Mouse (Mus musculus) liver, embryonic 13.5 days (tissue): Measurements from ENCODE around the gene Gimap3. TPM values are rescaled to one million over a fixed set of nuclear protein-coding genes. Genes with fewer than 3 reads are reported as not detected.

ENCODE experiments used
- ATAC-seq: fragments of 200-750 bp; cut with Nextera tagmentation; 2 replicates; pipeline ENCODE4 v1.8.0; 2017; ENCODE audit warnings: low read depth, mild to moderate bottlenecking, moderate number of reproducible peaks, moderate library complexity
- DNase-seq: peaks from one replicate; pipeline ENCODE4 v3.0.0; 2022
- H3K27ac ChIP-seq: fragments of 300-500 bp; sonication (generic); 2 replicates; pipeline ENCODE4 v1.5.1; 2015; ENCODE audit warnings: moderate library complexity, mild to moderate bottlenecking, inconsistent platforms
- H3K27me3 ChIP-seq: fragments of 300-500 bp; sonication (generic); 2 replicates; pipeline ENCODE4 v1.6.1; 2015; ENCODE audit warnings: mild to moderate bottlenecking, inconsistent platforms
- H3K36me3 ChIP-seq: fragments of 300-500 bp; sonication (generic); 2 replicates; pipeline ENCODE4 v1.6.1; 2015; ENCODE audit warnings: mild to moderate bottlenecking, inconsistent platforms
- H3K4me1 ChIP-seq: fragments of 300-500 bp; sonication (generic); replicated peaks from 2 replicates; pipeline ENCODE4 v1.6.1; 2015; ENCODE audit warnings: inconsistent platforms
- H3K4me2 ChIP-seq: fragments of 300-500 bp; sonication (generic); 2 replicates; pipeline ENCODE4 v1.6.1; 2015; ENCODE audit warnings: inconsistent platforms, mild to moderate bottlenecking, moderate library complexity
- H3K4me3 ChIP-seq: fragments of 300-500 bp; sonication (generic); replicated peaks from 2 replicates; pipeline ENCODE4 v1.5.1; 2015; ENCODE audit warnings: mild to moderate bottlenecking, inconsistent platforms
- H3K9ac ChIP-seq: fragments of 300-500 bp; sonication (generic); 2 replicates; pipeline ENCODE4 v1.6.1; 2015; ENCODE audit warnings: mild to moderate bottlenecking, inconsistent platforms
- H3K9me3 ChIP-seq: fragments of 300-500 bp; sonication (generic); replicated peaks from 2 replicates; pipeline ENCODE4 v1.6.1; 2016; ENCODE audit warnings: inconsistent platforms
- WGBS: fragments of 180-500 bp; shearing (Covaris S2); methylation state at CpG from one replicate; pipeline ENCODE4 v1.1.7; 2015; ENCODE audit not compliant: insufficient replicate concordance; 5-methylcytosine and 5-hydroxymethylcytosine counted together
- polyA plus RNA-seq: library from polyadenylated mRNA; unstranded; fragments of >200 nt; fragmentation: Nextera tagmentation; extraction: Ambion mirVana; gene quantifications from 2 replicates; pipeline ENCODE4 v1.2.1, GENCODE M21; 2015

The Gimap3 gene
- polyA plus RNA-seq, 1 experiment from 2014 or later = 0.05 TPM

DNA sequence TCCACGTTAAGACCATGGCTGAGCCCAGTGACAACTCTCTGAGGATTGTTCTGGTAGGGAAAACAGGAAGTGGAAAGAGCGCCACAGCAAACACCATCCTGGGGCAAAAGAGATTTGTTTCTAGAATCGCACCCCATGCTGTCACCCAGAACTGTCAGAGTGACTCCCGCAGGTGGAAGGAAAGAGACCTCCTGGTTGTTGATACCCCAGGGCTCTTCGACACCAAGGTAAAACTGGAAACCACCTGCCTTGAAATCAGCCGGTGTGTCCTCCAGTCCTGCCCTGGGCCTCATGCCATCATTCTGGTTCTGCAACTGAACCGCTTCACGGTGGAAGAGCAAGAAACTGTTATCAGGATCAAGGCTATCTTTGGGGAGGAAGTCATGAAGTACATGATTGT, 47.2 kb downstream of the Gimap3 start:
- no peak overlapping the region for H3K4me3 ChIP-seq
- ATAC-seq = no peak
- H3K27ac ChIP-seq = no peak overlapping the region
- no peaks in the 10 kb centered on the region for H3K27me3 ChIP-seq
- no peak overlapping the region for H3K9ac ChIP-seq
- DNase-seq = no peak
- H3K36me3 ChIP-seq = no peaks in the 10 kb centered on the region
- no peak overlapping the region for H3K4me2 ChIP-seq
- 0 out of 2 replicates have a peak, but pooled peaks cover 3% of the 10 kb centered on the region for H3K4me1 ChIP-seq
- no peaks in the 10 kb centered on the region for H3K9me3 ChIP-seq
- 53% methylated on average over 8 of the region's 8 CpGs for WGBS

DNA sequence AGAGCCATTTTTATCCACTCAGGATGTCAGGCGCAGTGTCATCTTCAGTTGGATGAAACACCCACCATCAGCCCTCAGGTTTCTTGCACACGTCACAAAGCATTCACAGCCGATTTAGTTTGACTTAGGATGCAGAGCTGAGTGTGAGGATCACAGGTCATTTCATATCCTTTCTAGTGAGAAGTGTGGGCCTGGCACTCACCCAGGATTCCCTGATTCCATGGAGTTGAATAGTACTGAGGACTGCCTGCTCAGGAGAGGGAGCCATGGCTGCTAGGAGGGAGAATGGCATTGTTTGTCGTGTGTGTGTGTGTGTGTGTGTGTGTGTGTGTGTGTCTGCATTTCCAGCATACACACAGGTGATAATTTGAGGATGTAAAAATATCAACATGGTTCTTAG, 50.3 kb downstream of the Gimap3 start:
- Histone ChIP-seq H3K4me2 (no peak overlapping the region), H3K36me3 (no peaks in the 10 kb centered on the region), H3K9me3 (no peaks in the 10 kb centered on the region), H3K4me3 (no peak overlapping the region), H3K27ac (no peak overlapping the region), H3K27me3 (no peaks in the 10 kb centered on the region), H3K4me1 (no peaks in the 10 kb centered on the region), H3K9ac (no peak overlapping the region)
- no peak for ATAC-seq
- DNase-seq = no peak
- 68% methylated on average over 4 of the region's 4 CpGs for WGBS

DNA sequence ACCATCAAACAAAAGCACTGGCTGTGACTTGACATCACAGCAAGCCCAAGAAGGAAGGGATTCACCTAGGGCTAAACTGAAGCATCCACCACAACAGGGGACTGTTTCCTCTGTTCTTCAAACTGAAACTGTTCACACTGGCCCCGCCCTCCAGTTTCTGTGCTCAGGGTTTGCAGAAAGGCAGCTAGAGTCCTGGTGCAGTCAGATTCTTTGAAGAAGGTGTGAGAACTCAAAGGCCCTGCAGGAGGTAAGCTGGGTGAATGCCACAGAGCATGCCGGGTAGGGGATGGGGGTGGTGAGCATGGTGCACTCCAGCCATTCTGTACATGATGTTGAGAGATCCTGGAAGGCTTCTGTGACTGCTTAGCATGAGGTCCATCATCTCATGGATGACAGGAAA, 52.2 kb downstream of the Gimap3 start, which contains the start of the genes Gm28053 and Gimap7:
TSS of gene Gm28053 (plus strand) at position 153 of the 400 bp plus-strand sequence.
TSS of gene Gimap7 (plus strand) at position 167 of the 400 bp plus-strand sequence.
- no peak for ATAC-seq
- Histone ChIP-seq H3K4me3 (no peak within 1 kb of the TSS), H3K9ac (no peak within 1 kb of the TSS), H3K4me2 (no peak within 1 kb of the TSS), H3K27ac (no peak within 1 kb of the TSS), H3K27me3 (no peaks in the 10 kb centered on the region), H3K36me3 (no peaks in the 10 kb centered on the region), H3K4me1 (no peaks in the 10 kb centered on the region), H3K9me3 (no peaks in the 10 kb centered on the region)
- DNase-seq = no peak
- WGBS = 60% methylated on average over 2 of the region's 2 CpGs

Other genes with a start within 250 kb of the Gimap3 start
- gene Atp6v0e2, start 233.2 kb downstream of the Gimap3 start, polyA plus RNA-seq = 1.5 and 1.6 TPM in 2 replicates
- gene Lrrc61, start 216.1 kb downstream of the Gimap3 start, polyA plus RNA-seq = 0.81 and 1.5 TPM in 2 replicates
- 8.4 and 10.0 TPM in 2 replicates for gene Rarres2, start 198.1 kb downstream of the Gimap3 start, polyA plus RNA-seq
- not detected in 2 replicates for gene Gm45021, start 181.2 kb downstream of the Gimap3 start, polyA plus RNA-seq
- gene Repin1, start 177.0 kb downstream of the Gimap3 start, polyA plus RNA-seq = 8.1 and 10.4 TPM in 2 replicates
- gene Gm44965, start 176.9 kb downstream of the Gimap3 start, polyA plus RNA-seq = not detected in 2 replicates
- 1.9 and 2.0 TPM in 2 replicates for gene Zfp775, start 168.8 kb downstream of the Gimap3 start, polyA plus RNA-seq
- 0.20 and 0.28 TPM in 2 replicates for gene AI854703, start 144.1 kb downstream of the Gimap3 start, polyA plus RNA-seq
- 0.73 and 0.93 TPM in 2 replicates for gene Gimap8, start 123.6 kb downstream of the Gimap3 start, polyA plus RNA-seq
- gene Gimap9, start 94.7 kb downstream of the Gimap3 start, polyA plus RNA-seq = 10.9 and 12.1 TPM in 2 replicates
- 11.6 and 12.3 TPM in 2 replicates for gene Gimap4, start 86.3 kb downstream of the Gimap3 start, polyA plus RNA-seq
- 8.4 and 9.4 TPM in 2 replicates for gene Gimap6, start 62.6 kb downstream of the Gimap3 start, polyA plus RNA-seq
- 1.6 TPM in 2 replicates for gene Gm28053, start 52.2 kb downstream of the Gimap3 start, polyA plus RNA-seq
- 0.10 and 0.14 TPM in 2 replicates for gene Gimap7, start 52.2 kb downstream of the Gimap3 start, polyA plus RNA-seq
- 6.4 and 6.5 TPM in 2 replicates for gene Gimap1, start 31.8 kb downstream of the Gimap3 start, polyA plus RNA-seq
- 2.8 and 3.3 TPM in 2 replicates for gene Gimap5, start 24.7 kb downstream of the Gimap3 start, polyA plus RNA-seq
- gene Tmem176a, start 70.1 kb upstream of the Gimap3 start, polyA plus RNA-seq = 72.2 and 77.0 TPM in 2 replicates
- 110 and 119 TPM in 2 replicates for gene Tmem176b, start 70.6 kb upstream of the Gimap3 start, polyA plus RNA-seq
- gene Aoc1, start 102.0 kb upstream of the Gimap3 start, polyA plus RNA-seq = not detected in 2 replicates
- gene 1600015I10Rik, start 159.0 kb upstream of the Gimap3 start, polyA plus RNA-seq = not detected in 2 replicates
- not detected in 2 replicates for gene Doxl2, start 204.1 kb upstream of the Gimap3 start, polyA plus RNA-seq
- not detected in 2 replicates for gene Svs1, start 216.0 kb upstream of the Gimap3 start, polyA plus RNA-seq